Mouse (Mus musculus) liver, postnatal 0 days (tissue): ENCODE measurements around the gene Srsf6.

Source experiments
- CTCF ChIP-seq: sonication (generic); IDR thresholded peaks from 2 replicates; pipeline ENCODE4 v1.5.1; 2016; ENCODE audit warnings: antibody characterized with exemption, low read depth
- EP300 ChIP-seq: IDR thresholded peaks from 2 replicates; pipeline ENCODE4 v1.6.1; 2016; ENCODE audit warnings: antibody characterized with exemption, low read depth, mild to moderate bottlenecking

DNA sequence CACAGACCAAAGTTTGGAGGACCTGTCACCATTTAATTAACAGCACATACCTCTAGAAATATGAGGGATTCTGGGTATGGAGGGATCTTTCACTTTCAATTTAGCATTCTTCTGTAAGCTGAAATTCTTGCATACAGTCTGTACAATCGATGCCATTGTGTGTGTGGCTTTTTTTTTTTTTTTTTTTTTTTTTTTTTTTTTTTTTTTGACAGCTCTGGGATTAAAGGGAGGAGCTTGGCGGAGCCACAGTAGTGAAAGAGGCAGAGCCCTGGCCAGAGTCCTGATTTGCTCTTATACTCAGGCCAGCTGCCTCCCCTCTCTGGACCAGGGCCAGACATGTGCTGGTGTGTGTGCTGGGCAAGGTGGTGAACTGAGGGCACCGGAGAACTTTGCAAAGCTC is 54.6 kb downstream of the Srsf6 start:
- TF ChIP-seq EP300, result peak; percentile 45; the same call in 1 of the 2 replicates
- TF ChIP-seq CTCF, result no peak
